Mouse (Mus musculus): ENCODE measurements around the gene Jakmip3. TPM values are rescaled to one million over a fixed set of nuclear protein-coding genes. Genes with fewer than 3 reads are reported as not detected.

Jakmip3 gene
- polyA plus RNA-seq, 1 experiment from 2014 or later = not detected

- Histone ChIP-seq H3K4me2 (peak within 1 kb of the TSS; percentile 49), H3K27ac (replicated peaks) (no peak within 1 kb of the TSS), H3K9ac (no peak within 1 kb of the TSS), H3K4me1 (replicated peaks) (0 out of 2 replicates have a peak, but pooled peaks cover 3% of the 10 kb centered on the region), H3K9me3 (replicated peaks) (no peaks in the 10 kb centered on the region), H3K36me3 (replicated peaks) (no peaks in the 10 kb centered on the region), H3K4me3 (replicated peaks) (0 out of 2 replicates have a peak within 1 kb of the TSS, but pooled peaks have one; percentile 15), H3K27me3 (peaks cover 54% of the 10 kb centered on the region)
- ATAC-seq (ENCODE audit: insufficient read depth) = no peak
- 8% methylated on average over 32 of the region's 32 CpGs for WGBS (ENCODE audit: insufficient replicate concordance)
These were observed 145.2 kb downstream of the Jakmip3 start, which contains the start of gene Dpysl4 for GRCm38 (mm10) chr7:139085629-139086194. Dpysl4 (plus strand) TSS chr7:139086001.

GRCm38 (mm10) chr7:139086195-139087158 is 145.9 kb downstream of the Jakmip3 start:
- Histone ChIP-seq H3K4me2 (peak overlapping the region; percentile 49), H3K4me3 (replicated peaks) (0 out of 2 replicates have a peak overlapping the region, but pooled peaks have one; percentile 15), H3K9ac (no peak overlapping the region), H3K27me3 (peaks cover 54% of the 10 kb centered on the region), H3K9me3 (replicated peaks) (no peaks in the 10 kb centered on the region), H3K4me1 (replicated peaks) (0 out of 2 replicates have a peak, but pooled peaks cover 3% of the 10 kb centered on the region), H3K36me3 (replicated peaks) (no peaks in the 10 kb centered on the region), H3K27ac (replicated peaks) (no peak overlapping the region)
- 8% methylated on average over 61 of the region's 61 CpGs for WGBS (ENCODE audit: insufficient replicate concordance)
- no peak for ATAC-seq (ENCODE audit: insufficient read depth)

- H3K9me3 ChIP-seq (replicated peaks) = no peaks in the 10 kb centered on the region
- H3K27ac ChIP-seq (replicated peaks) = no peak overlapping the region
- 27% methylated on average over 2 of the region's 2 CpGs for WGBS (ENCODE audit: insufficient replicate concordance)
- no peak overlapping the region for H3K4me2 ChIP-seq
- H3K9ac ChIP-seq = no peak overlapping the region
- H3K36me3 ChIP-seq (replicated peaks) = no peaks in the 10 kb centered on the region
- H3K4me1 ChIP-seq (replicated peaks) = 0 out of 2 replicates have a peak, but pooled peaks cover 3% of the 10 kb centered on the region
- peaks cover 53% of the 10 kb centered on the region for H3K27me3 ChIP-seq
- no peak for ATAC-seq (ENCODE audit: insufficient read depth)
- no peak overlapping the region for H3K4me3 ChIP-seq (replicated peaks)
These were observed 147.3 kb downstream of the Jakmip3 start for GRCm38 (mm10) chr7:139087801-139088200.

- H3K4me1 ChIP-seq (replicated peaks) = 0 out of 2 replicates have a peak, but pooled peaks cover 3% of the 10 kb centered on the region
- H3K9ac ChIP-seq = no peak overlapping the region
- no peak overlapping the region for H3K4me3 ChIP-seq (replicated peaks)
- no peaks in the 10 kb centered on the region for H3K9me3 ChIP-seq (replicated peaks)
- H3K4me2 ChIP-seq = no peak overlapping the region
- no peak overlapping the region for H3K27ac ChIP-seq (replicated peaks)
- ATAC-seq (ENCODE audit: insufficient read depth) = no peak
- peaks cover 37% of the 10 kb centered on the region for H3K27me3 ChIP-seq
- 56% methylated on average over 12 of the region's 12 CpGs for WGBS (ENCODE audit: insufficient replicate concordance)
- no peaks in the 10 kb centered on the region for H3K36me3 ChIP-seq (replicated peaks)
These were observed 149.7 kb downstream of the Jakmip3 start for GRCm38 (mm10) chr7:139089892-139090874.

GRCm38 (mm10) chr7:139091681-139092080 is 151.2 kb downstream of the Jakmip3 start:
- WGBS (ENCODE audit: insufficient replicate concordance) = 63% methylated on average over 9 of the region's 9 CpGs
- Histone ChIP-seq H3K4me1 (replicated peaks) (no peaks in the 10 kb centered on the region), H3K27ac (replicated peaks) (no peak overlapping the region)

GRCm38 (mm10) chr7:139092676-139093075 is 152.1 kb downstream of the Jakmip3 start:
- Histone ChIP-seq H3K9me3 (replicated peaks) (no peaks in the 10 kb centered on the region), H3K36me3 (replicated peaks) (no peaks in the 10 kb centered on the region), H3K27ac (replicated peaks) (no peak overlapping the region), H3K4me1 (replicated peaks) (no peaks in the 10 kb centered on the region), H3K4me2 (no peak overlapping the region), H3K4me3 (replicated peaks) (no peak overlapping the region), H3K9ac (no peak overlapping the region), H3K27me3 (peaks cover 12% of the 10 kb centered on the region)
- 71% methylated on average over 5 of the region's 5 CpGs for WGBS (ENCODE audit: insufficient replicate concordance)
- ATAC-seq (ENCODE audit: insufficient read depth) = no peak

More at GRCm38 (mm10) chr7:139091681-139092080, 151.2 kb downstream of the Jakmip3 start:
- ATAC-seq (ENCODE audit: insufficient read depth) = no peak
- Histone ChIP-seq H3K4me2 (no peak overlapping the region), H3K9ac (no peak overlapping the region), H3K36me3 (replicated peaks) (no peaks in the 10 kb centered on the region), H3K27me3 (peaks cover 22% of the 10 kb centered on the region), H3K4me3 (replicated peaks) (no peak overlapping the region), H3K9me3 (replicated peaks) (no peaks in the 10 kb centered on the region)

GRCm38 (mm10) chr7:139093124-139093523 is 152.6 kb downstream of the Jakmip3 start:
- Histone ChIP-seq H3K27ac (replicated peaks) (no peak overlapping the region), H3K9ac (no peak overlapping the region), H3K4me1 (replicated peaks) (no peaks in the 10 kb centered on the region), H3K27me3 (peaks cover 7% of the 10 kb centered on the region), H3K4me2 (no peak overlapping the region), H3K4me3 (replicated peaks) (no peak overlapping the region), H3K9me3 (replicated peaks) (no peaks in the 10 kb centered on the region), H3K36me3 (replicated peaks) (no peaks in the 10 kb centered on the region)
- 63% methylated on average over 5 of the region's 5 CpGs for WGBS (ENCODE audit: insufficient replicate concordance)
- ATAC-seq (ENCODE audit: insufficient read depth) = no peak

GRCm38 (mm10) chr7:139093781-139094180 is 153.3 kb downstream of the Jakmip3 start:
- H3K36me3 ChIP-seq (replicated peaks) = no peaks in the 10 kb centered on the region

GRCm38 (mm10) chr7:139094761-139095160 is 154.2 kb downstream of the Jakmip3 start:
- WGBS (ENCODE audit: insufficient replicate concordance) = 57% methylated on average over 6 of the region's 6 CpGs
- H3K36me3 ChIP-seq (replicated peaks) = no peaks in the 10 kb centered on the region
- no peaks in the 10 kb centered on the region; the same call in 1 of the 2 replicates for H3K27me3 ChIP-seq
- no peak overlapping the region for H3K4me3 ChIP-seq (replicated peaks)
- H3K9ac ChIP-seq = no peak overlapping the region
- no peak overlapping the region for H3K4me2 ChIP-seq
- no peaks in the 10 kb centered on the region for H3K9me3 ChIP-seq (replicated peaks)
- no peaks in the 10 kb centered on the region for H3K4me1 ChIP-seq (replicated peaks)
- no peak for ATAC-seq (ENCODE audit: insufficient read depth)
- H3K27ac ChIP-seq (replicated peaks) = no peak overlapping the region

More at GRCm38 (mm10) chr7:139093781-139094180, 153.3 kb downstream of the Jakmip3 start:
- Histone ChIP-seq H3K27ac (replicated peaks) (no peak overlapping the region), H3K4me3 (replicated peaks) (no peak overlapping the region), H3K4me2 (no peak overlapping the region), H3K9ac (no peak overlapping the region), H3K4me1 (replicated peaks) (no peaks in the 10 kb centered on the region), H3K27me3 (peaks cover under 1% of the 10 kb centered on the region), H3K9me3 (replicated peaks) (no peaks in the 10 kb centered on the region)
- 68% methylated on average over 7 of the region's 7 CpGs for WGBS (ENCODE audit: insufficient replicate concordance)
- ATAC-seq (ENCODE audit: insufficient read depth) = no peak

GRCm38 (mm10) chr7:139095282-139095681 is 154.8 kb downstream of the Jakmip3 start:
- H3K4me3 ChIP-seq (replicated peaks) = no peak overlapping the region
- H3K36me3 ChIP-seq (replicated peaks) = no peaks in the 10 kb centered on the region
- WGBS (ENCODE audit: insufficient replicate concordance) = 58% methylated on average over 7 of the region's 7 CpGs
- no peaks in the 10 kb centered on the region for H3K27me3 ChIP-seq
- no peak overlapping the region for H3K9ac ChIP-seq
- no peak overlapping the region for H3K27ac ChIP-seq (replicated peaks)
- no peaks in the 10 kb centered on the region for H3K9me3 ChIP-seq (replicated peaks)
- no peaks in the 10 kb centered on the region for H3K4me1 ChIP-seq (replicated peaks)
- no peak overlapping the region for H3K4me2 ChIP-seq
- ATAC-seq (ENCODE audit: insufficient read depth) = no peak
